Mouse (Mus musculus): ENCODE results near the gene Dbp. TPM values are rescaled to one million over a fixed set of nuclear protein-coding genes. Genes with fewer than 3 reads are reported as not detected.

The Dbp gene
- polyA plus RNA-seq, 1 experiment from 2014 or later, result 4.3 TPM

DNA sequence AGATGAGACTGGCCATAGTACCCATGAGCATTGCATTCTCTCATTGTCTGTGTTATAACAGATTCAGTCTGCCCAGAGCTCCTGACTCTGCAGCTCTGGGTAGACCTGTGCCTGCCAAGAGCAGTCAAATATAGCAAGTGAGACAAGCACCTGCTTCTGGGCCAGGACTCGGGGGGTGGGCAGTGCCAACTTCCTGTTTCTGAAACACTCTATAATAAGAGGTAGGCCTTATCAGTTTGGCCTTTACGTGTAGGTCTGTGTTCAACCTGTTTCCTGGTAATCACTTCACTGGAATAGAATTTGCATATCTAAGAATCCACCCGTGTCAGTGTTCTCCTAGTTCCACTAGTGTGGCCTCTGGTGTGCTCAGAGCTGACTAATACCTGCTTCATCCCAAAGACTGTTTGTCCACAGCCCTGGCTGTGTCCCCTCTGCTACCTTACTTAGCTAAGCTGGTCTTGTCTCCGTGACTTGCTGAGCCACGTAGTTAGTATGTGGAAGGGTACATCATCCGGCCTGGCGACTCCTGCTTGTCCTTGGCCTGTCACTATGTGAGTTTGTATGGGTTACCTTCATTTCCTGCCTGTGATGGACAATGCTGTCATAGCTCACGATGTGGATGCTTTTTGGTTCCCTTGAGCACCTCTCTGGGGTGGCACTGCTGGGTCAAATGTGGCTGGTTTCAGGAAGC lies 23.7 kb upstream of the Dbp start:
- Histone ChIP-seq H3K36me3 (no peaks in the 10 kb centered on the region), H3K4me1 (peaks cover 20% of the 10 kb centered on the region), H3K27me3 (no peaks in the 10 kb centered on the region), H3K9me3 (no peaks in the 10 kb centered on the region), H3K9ac (no peak overlapping the region), H3K4me3 (no peak overlapping the region), H3K4me2 (no peak overlapping the region), H3K27ac (no peak overlapping the region)
- 82% methylated on average over 8 of the region's 8 CpGs for WGBS
- no peak for ATAC-seq (ENCODE audit: insufficient number of reproducible peaks, low FRiP score, low TSS enrichment, low read depth)

DNA sequence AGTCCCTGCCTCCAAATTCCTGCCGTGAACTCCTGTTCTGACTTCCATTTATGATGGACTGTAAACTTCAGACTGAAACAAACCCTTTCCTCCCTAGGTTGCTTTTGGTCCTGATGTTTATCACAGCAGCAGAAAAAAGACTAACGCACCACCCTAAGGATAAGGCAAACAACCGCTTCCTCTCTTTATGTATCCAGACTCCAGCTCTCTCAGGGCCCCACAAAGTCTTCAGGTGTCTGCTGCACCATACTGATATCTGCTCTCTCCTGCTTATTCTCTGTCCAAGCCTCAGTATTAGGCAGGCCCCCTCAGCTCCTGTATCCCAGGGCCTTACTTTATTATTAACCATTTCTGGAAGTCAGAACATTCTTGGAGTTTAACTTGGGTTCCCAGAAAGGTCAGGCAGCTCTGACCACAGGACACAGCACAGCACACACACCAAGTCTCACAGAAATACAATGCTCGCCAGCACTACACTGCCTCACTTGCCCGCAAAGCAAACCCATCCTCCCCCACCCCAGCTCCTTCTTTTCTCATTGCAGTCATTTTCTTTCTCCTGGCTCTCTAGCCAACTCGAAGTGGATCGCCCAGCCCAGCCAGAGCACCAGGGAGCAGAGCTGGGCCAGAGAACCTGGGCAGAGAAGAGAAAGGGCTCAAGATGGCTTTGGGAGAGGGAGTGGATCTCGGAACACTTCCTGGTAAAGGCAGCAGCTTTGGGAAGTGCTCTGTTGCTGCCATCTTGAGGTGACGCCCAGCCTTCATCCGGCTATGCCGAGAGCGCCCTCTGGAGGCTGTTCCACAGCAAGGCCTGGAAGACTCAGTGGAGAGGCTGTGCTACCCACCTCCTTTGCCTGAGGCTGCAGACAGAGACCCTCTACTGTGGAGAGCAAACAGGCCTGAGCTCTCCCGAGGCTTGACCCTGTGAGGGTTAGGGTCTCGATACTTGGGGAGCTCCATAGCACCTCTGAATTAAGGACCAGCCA lies 22.5 kb upstream of the Dbp start:
- peak overlapping the region; percentile 15; the same call in 1 of the 2 replicates for H3K4me3 ChIP-seq
- H3K27ac ChIP-seq, result peak overlapping the region; percentile 55; the same call in 1 of the 2 replicates

DNA sequence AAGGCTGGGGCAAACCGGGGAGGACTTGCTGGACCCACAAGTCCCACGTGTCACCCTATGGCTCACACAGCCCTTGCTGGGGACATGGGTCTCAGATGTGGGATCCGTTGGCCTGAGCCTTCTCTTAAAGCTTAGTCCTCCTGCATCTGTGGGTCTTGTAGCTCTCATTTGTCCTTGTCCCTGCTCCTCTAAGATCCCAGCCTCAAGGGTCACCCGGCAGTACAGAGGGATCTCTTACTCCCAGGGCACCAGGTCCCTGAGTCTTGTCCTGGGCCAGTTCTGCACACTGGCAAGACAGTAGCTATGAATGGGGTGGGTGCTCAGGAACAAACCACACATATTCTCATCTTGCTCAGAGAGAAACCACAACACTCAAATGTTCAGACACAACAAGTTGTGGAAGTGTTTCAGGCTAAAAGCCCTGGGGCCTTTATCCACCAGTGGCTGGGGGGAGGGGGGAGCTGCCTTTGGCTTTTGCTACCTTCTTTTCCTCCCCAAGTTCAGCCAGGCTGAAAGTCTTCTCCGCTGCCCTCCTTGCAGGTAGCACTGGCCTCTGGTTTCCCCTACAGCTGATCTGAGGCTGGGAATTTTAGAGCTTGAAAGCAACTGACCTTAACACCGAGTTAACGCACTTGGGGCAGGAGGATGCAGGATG lies 21.4 kb upstream of the Dbp start, which contains the start of gene Ntn5:
Gene Ntn5 (plus strand): TSS at position 627 of the 655 bp plus-strand sequence.
- Histone ChIP-seq H3K9ac (no peak within 1 kb of the TSS), H3K4me1 (peaks cover 26% of the 10 kb centered on the region), H3K4me2 (no peak within 1 kb of the TSS), H3K36me3 (no peaks in the 10 kb centered on the region), H3K27me3 (no peaks in the 10 kb centered on the region), H3K4me3 (peak within 1 kb of the TSS; percentile 15; the same call in 1 of the 2 replicates), H3K9me3 (no peaks in the 10 kb centered on the region), H3K27ac (no peak within 1 kb of the TSS)
- 75% methylated on average over 7 of the region's 7 CpGs for WGBS
- no peak for ATAC-seq (ENCODE audit: insufficient number of reproducible peaks, low FRiP score, low TSS enrichment, low read depth)

More for the DNA sequence above, 22.5 kb upstream of the Dbp start:
- Histone ChIP-seq H3K4me1 (peaks cover 26% of the 10 kb centered on the region), H3K9me3 (no peaks in the 10 kb centered on the region), H3K9ac (no peak overlapping the region), H3K36me3 (no peaks in the 10 kb centered on the region), H3K4me2 (peak overlapping the region; percentile 40), H3K27me3 (no peaks in the 10 kb centered on the region)
- peak; percentile 52; the same call in 1 of the 2 replicates for ATAC-seq (ENCODE audit: insufficient number of reproducible peaks, low FRiP score, low TSS enrichment, low read depth)
- WGBS, result 32% methylated on average over 14 of the region's 14 CpGs

DNA sequence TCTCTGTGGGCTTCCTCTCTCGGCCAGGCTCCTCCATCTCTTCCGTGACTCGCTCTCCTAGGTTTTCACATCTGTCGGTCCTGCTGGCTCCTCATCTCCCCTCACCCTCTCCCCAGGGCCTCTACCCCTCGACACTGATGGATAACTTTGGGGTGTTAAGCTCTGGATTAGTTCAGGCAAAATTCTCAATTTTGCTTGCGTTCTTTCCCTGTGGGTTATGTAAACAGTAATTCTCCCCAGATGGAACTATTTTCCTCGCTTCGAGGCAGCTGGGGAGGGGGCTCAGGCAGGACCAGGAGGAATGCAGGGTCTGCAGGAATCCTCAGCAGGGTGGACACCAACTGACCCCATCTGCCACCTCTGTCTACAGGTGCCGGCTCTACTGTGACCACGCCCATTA lies 19.1 kb upstream of the Dbp start:
- Histone ChIP-seq H3K36me3 (no peaks in the 10 kb centered on the region), H3K4me3 (no peak overlapping the region), H3K27ac (no peak overlapping the region), H3K9ac (no peak overlapping the region), H3K4me2 (no peak overlapping the region), H3K4me1 (peaks cover 26% of the 10 kb centered on the region), H3K27me3 (no peaks in the 10 kb centered on the region), H3K9me3 (no peaks in the 10 kb centered on the region)
- ATAC-seq (ENCODE audit: insufficient number of reproducible peaks, low FRiP score, low TSS enrichment, low read depth), result no peak
- WGBS, result 30% methylated on average over 10 of the region's 10 CpGs

DNA sequence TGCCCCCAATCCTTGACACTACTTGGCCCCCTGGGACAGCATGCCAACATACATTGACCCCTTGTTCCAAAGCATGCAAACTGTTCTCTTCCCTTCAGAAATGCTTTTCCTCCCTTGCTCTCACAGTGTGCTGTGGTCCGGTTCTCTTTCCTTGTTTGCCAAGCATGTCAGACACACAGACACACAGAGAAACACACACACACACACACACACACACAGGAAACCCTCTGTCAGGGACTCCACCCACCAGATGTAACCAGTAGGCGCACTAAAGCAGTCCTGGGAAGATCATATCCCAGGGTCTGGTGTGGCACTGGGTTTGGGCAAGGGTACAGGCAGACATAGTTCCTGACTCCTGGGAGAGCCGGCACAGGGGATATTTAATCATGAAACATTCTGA lies 18.0 kb upstream of the Dbp start:
- Histone ChIP-seq H3K27ac (no peak overlapping the region), H3K4me1 (peaks cover 26% of the 10 kb centered on the region), H3K4me3 (no peak overlapping the region)

DNA sequence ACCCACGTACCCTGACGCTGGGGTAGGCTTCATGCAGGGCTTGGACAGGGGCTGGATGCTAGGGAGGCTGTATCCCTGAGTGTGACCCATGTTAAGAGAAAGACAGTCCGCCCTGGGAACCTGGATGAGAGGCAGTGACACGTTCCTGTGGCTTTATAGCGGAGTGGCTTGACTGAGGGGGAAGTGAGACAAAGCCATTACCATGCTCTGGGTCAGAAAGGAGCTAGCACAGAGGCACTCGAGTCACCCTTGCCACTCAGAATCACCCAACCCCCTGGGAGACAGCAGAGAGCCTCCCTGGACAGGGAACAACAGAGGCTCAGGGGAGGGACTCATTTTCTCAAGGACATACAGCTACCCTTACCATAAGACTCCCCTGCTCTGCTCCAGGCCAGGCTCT lies 15.8 kb upstream of the Dbp start:
- WGBS, result 55% methylated on average over 6 of the region's 6 CpGs
- Histone ChIP-seq H3K4me2 (no peak overlapping the region), H3K4me3 (no peak overlapping the region), H3K27ac (no peak overlapping the region), H3K27me3 (no peaks in the 10 kb centered on the region), H3K9ac (no peak overlapping the region), H3K36me3 (no peaks in the 10 kb centered on the region), H3K9me3 (no peaks in the 10 kb centered on the region), H3K4me1 (peaks cover 21% of the 10 kb centered on the region)
- no peak for ATAC-seq (ENCODE audit: insufficient number of reproducible peaks, low FRiP score, low TSS enrichment, low read depth)

More for the DNA sequence above, 18.0 kb upstream of the Dbp start:
- H3K9ac ChIP-seq, result no peak overlapping the region
- no peaks in the 10 kb centered on the region for H3K27me3 ChIP-seq
- H3K9me3 ChIP-seq, result no peaks in the 10 kb centered on the region
- 74% methylated on average over 3 of the region's 3 CpGs for WGBS
- H3K4me2 ChIP-seq, result no peak overlapping the region
- ATAC-seq (ENCODE audit: insufficient number of reproducible peaks, low FRiP score, low TSS enrichment, low read depth), result no peak
- H3K36me3 ChIP-seq, result no peaks in the 10 kb centered on the region

DNA sequence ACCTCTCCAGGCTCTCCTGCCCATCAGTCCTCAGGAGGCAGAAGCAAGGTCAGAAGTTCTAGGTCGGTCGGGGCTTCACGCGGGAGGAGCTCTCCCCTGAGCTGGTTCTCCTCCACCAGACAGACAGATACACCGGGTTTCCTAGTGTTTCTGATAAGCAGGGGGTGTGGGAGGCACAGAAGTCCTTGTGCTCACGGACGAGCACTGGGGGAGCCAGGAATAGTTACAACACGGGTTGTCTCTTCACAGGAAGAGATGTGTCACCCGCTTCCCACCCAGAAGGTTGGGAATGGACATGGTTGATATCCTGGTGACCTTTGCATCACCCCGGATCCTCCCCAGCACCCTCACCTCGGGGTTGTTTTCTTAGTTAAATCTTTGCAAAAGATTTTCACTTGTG lies 15.1 kb upstream of the Dbp start:
- WGBS, result 78% methylated on average over 11 of the region's 11 CpGs
- Histone ChIP-seq H3K27me3 (no peaks in the 10 kb centered on the region), H3K4me2 (no peak overlapping the region), H3K4me3 (no peak overlapping the region), H3K9ac (no peak overlapping the region), H3K4me1 (peaks cover 19% of the 10 kb centered on the region), H3K9me3 (no peaks in the 10 kb centered on the region), H3K27ac (no peak overlapping the region), H3K36me3 (no peaks in the 10 kb centered on the region)
- no peak for ATAC-seq (ENCODE audit: insufficient number of reproducible peaks, low FRiP score, low TSS enrichment, low read depth)

DNA sequence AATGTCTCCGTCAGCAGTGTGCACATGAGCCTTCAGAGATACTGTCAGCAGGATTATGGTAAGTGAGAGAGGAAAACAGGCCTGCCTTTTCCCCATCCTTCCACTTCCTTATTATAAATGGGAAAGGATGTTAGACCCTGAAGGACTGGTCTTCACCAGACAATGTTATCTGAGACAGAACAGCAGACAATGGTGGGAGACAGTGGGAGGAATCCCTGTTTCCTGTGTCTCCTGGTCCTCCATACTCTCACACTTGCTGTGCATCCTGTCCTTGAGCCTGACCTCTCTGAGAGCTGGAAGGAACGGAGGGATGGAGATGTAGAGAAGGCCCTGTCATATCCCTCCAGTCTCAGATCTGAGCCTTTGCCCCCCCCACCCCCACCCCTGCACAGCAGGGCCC lies 12.5 kb upstream of the Dbp start:
- H3K27me3 ChIP-seq, result no peaks in the 10 kb centered on the region
- peaks cover 2% of the 10 kb centered on the region; the same call in 1 of the 2 replicates for H3K4me1 ChIP-seq
- H3K36me3 ChIP-seq, result no peaks in the 10 kb centered on the region
- H3K4me2 ChIP-seq, result no peak overlapping the region
- no peak for ATAC-seq (ENCODE audit: insufficient number of reproducible peaks, low FRiP score, low TSS enrichment, low read depth)
- WGBS, result 81% methylated on average over 2 of the region's 2 CpGs
- H3K27ac ChIP-seq, result no peak overlapping the region
- H3K9me3 ChIP-seq, result no peaks in the 10 kb centered on the region
- H3K9ac ChIP-seq, result no peak overlapping the region
- no peak overlapping the region for H3K4me3 ChIP-seq

DNA sequence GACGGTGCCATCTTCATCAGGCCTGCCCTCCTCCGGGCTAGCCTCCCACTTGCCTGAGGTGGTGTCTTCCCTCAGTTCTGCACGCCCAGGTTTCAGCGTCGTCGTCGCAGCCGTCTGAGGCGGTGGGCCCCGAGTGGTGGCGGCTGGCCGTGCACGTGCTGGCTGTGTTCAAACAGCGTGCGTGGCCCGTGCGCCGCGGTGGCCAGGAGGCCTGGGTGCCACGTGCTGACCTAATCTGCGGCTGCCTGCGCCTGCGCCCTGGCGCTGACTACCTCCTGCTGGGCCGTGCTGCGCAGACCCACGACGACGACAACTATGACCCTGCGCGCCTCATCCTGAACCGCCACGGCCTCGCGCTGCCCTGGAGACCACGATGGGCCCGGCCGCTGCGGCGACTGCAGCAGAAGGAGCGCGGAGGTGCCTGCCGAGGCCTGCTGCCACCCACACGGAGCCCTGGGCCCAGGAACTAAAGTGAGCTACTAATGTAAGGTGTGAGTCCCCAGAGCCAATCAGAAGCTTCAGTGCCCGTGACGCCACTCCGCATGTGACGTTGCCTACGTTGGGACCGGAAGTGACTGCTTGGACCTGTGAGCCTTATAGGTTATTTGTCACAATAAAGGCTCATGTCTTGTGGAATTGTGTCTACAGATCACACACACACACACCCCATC lies 10.8 kb upstream of the Dbp start, which contains the start of gene Sec1:
Gene Sec1 (minus strand): TSS at position 482 of the 671 bp plus-strand sequence.
- no peak within 1 kb of the TSS for H3K9ac ChIP-seq
- H3K27ac ChIP-seq, result peak within 1 kb of the TSS; percentile 38; the same call in 1 of the 2 replicates
- H3K4me2 ChIP-seq, result no peak within 1 kb of the TSS
- no peaks in the 10 kb centered on the region for H3K36me3 ChIP-seq
- no peak within 1 kb of the TSS for H3K4me3 ChIP-seq
- ATAC-seq (ENCODE audit: insufficient number of reproducible peaks, low FRiP score, low TSS enrichment, low read depth), result no peak; the same call in 1 of the 2 replicates
- H3K4me1 ChIP-seq, result peaks cover 2% of the 10 kb centered on the region; the same call in 1 of the 2 replicates
- WGBS, result 91% methylated on average over 50 of the region's 50 CpGs
- peaks cover 7% of the 10 kb centered on the region for H3K27me3 ChIP-seq
- no peaks in the 10 kb centered on the region for H3K9me3 ChIP-seq

DNA sequence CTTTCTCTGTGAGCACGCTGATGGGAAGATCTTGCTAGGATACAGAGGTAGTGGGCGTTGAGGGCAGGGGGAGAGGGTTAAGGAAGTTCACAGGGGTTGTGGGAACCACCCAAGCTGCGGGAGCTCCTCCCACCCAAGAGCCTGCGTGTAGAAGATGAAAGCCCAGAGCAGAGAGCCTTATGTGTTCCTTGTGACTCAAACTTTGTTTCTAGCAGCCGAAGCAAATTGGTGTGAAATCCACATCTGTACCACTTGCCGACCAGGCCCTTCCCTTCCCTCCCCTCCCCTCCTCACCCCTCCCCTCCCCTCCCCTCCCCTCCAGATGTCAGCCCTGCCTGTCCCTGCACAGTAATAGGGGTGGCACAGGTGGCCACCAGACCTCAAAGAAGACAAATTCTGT lies 9.8 kb upstream of the Dbp start:
- ATAC-seq (ENCODE audit: insufficient number of reproducible peaks, low FRiP score, low TSS enrichment, low read depth), result no peak
- Histone ChIP-seq H3K4me3 (no peak overlapping the region), H3K27ac (peak overlapping the region; percentile 38; the same call in 1 of the 2 replicates), H3K9ac (no peak overlapping the region), H3K4me2 (no peak overlapping the region), H3K36me3 (no peaks in the 10 kb centered on the region), H3K27me3 (peaks cover 18% of the 10 kb centered on the region), H3K4me1 (peaks cover 11% of the 10 kb centered on the region), H3K9me3 (no peaks in the 10 kb centered on the region)
- 6% methylated on average over 6 of the region's 6 CpGs for WGBS

DNA sequence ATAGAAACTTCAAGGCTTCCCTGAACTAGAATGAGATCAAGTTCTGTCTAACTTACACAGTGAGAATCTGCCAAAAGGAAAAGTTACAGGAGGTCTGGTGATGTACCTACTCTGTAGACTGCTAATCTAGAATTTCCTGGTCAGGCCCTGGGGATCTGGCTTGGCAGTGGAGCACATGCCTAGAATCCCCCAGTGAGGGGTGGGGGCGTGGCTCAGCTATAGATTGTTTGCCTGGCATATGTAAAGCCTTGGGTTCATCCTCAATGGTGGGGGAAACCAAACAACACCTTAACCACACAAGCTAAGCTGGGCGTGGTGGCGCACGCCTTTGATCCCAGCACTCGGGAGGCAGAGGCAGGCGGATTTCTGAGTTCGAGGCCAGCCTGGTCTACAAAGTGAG lies 7.0 kb upstream of the Dbp start:
- peaks cover 25% of the 10 kb centered on the region for H3K4me1 ChIP-seq
- peaks cover 24% of the 10 kb centered on the region for H3K27me3 ChIP-seq
- no peak for ATAC-seq (ENCODE audit: insufficient number of reproducible peaks, low FRiP score, low TSS enrichment, low read depth)
- H3K9ac ChIP-seq, result no peak overlapping the region
- H3K4me3 ChIP-seq, result no peak overlapping the region
- no peaks in the 10 kb centered on the region for H3K36me3 ChIP-seq
- H3K27ac ChIP-seq, result no peak overlapping the region
- no peaks in the 10 kb centered on the region for H3K9me3 ChIP-seq
- WGBS, result 70% methylated on average over 7 of the region's 7 CpGs
- no peak overlapping the region for H3K4me2 ChIP-seq
